Mouse (Mus musculus): ENCODE measurements around the gene Gdf3.

DNA sequence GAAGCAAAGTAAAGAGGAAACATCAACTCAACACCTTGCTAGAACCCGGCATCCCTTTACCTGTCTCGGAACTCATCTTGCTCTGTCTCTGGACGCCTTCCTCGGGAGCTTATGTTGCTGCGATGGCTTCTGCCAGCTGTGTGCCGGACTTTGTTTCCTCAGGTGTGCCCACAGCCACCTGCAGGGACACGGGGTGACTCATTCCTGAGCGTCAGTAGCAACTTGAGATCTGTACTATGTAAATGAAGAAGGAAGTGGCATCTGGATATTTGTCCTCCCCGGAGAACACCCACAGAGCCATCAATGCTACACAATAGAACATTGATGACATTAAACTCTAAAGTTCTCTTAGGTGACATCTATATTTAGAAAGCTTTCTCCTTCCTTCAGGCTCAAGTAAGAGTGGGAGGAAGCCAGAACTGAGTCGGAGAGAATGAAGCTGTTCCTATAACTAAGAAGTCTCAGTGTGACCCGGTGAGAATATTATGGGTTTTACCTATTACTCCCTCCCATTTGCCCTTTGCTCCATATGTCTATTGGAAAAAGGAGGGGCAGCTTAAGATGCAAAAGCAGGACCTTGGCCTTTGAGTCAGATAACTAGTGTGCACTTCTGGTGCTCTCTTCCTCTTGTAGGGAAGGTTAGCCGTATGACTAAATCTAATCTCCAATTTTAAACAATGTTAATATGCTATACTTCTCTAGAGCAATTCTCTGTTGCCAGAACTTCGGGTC, 18.7 kb downstream of the Gdf3 start:
- TF ChIP-seq CTCF (IDR thresholded peaks at IDR 0.05; ENCODE audit: low read depth): no peak
- TF ChIP-seq EP300 (optimal IDR thresholded peaks at IDR 0.05): no peak
